Mouse (Mus musculus) C2C12 (cell line): ENCODE measurements around the gene Syt2. TPM values are rescaled to one million over a fixed set of nuclear protein-coding genes. Genes with fewer than 3 reads are reported as not detected.

Experiments
- H3K27me3 ChIP-seq: one replicate; pipeline ENCODE4 v1.6.1; 2011; ENCODE audit not compliant: control insufficient read depth, insufficient read depth, insufficient read length
- H3K36me3 ChIP-seq: one replicate; pipeline ENCODE4 v1.6.1; 2011; ENCODE audit not compliant: control insufficient read depth, insufficient read depth
- H3K4me3 ChIP-seq: one replicate; pipeline ENCODE4 v1.5.1; 2011; ENCODE audit warnings: mild to moderate bottlenecking, control low read depth; ENCODE audit not compliant: poor library complexity, insufficient read depth, severe bottlenecking
- H3K79me2 ChIP-seq: one replicate; pipeline ENCODE4 v1.6.1; 2011; ENCODE audit not compliant: control insufficient read depth, insufficient read depth
- H3K79me3 ChIP-seq: one replicate; pipeline ENCODE4 v1.6.1; 2011; ENCODE audit warnings: low read depth, control low read depth
- H3ac ChIP-seq: one replicate; pipeline ENCODE3; 2011; ENCODE audit warnings: low read depth; ENCODE audit not compliant: control insufficient read depth, insufficient read length
- CEBPB ChIP-seq: IDR thresholded peaks from one replicate; pipeline ENCODE4 v1.6.1; 2011; ENCODE audit warnings: low read depth, mild to moderate bottlenecking, control low read depth, moderate library complexity
- CTCF ChIP-seq: IDR thresholded peaks from one replicate; pipeline ENCODE4 v1.5.1; 2011; ENCODE audit not compliant: control insufficient read depth, insufficient read depth, insufficient read length
- FOSL1 ChIP-seq: IDR thresholded peaks from one replicate; pipeline ENCODE4 v1.8.0; 2011; ENCODE audit warnings: mild to moderate bottlenecking, low read length; ENCODE audit not compliant: poor library complexity, insufficient read depth, severe bottlenecking
- MAX ChIP-seq: IDR thresholded peaks from one replicate; pipeline ENCODE4 v1.6.1; 2011; ENCODE audit warnings: mild to moderate bottlenecking, control low read depth
- MYOD1 ChIP-seq: IDR thresholded peaks from one replicate; pipeline ENCODE4 v1.6.1; 2011; ENCODE audit warnings: low read depth; ENCODE audit not compliant: control insufficient read depth, insufficient read length
- MYOG ChIP-seq: IDR thresholded peaks from one replicate; pipeline ENCODE4 v1.6.1; 2011; ENCODE audit not compliant: control insufficient read depth, insufficient read length; ENCODE audit errors: extremely low read depth
- USF1 ChIP-seq: IDR thresholded peaks from one replicate; pipeline ENCODE4 v1.6.1; 2011; ENCODE audit warnings: low read depth, mild to moderate bottlenecking, control low read depth, moderate library complexity
- polyA plus RNA-seq: library from polyadenylated mRNA; unstranded; fragments of >200 nt; fragmentation: generic; extraction: Trizol; gene quantifications from one replicate; pipeline ENCODE4 v1.2.1, GENCODE M21; 2012; ENCODE audit warnings: missing spikeins

Syt2 gene
- polyA plus RNA-seq, 1 experiment = 0.15 TPM

DNA sequence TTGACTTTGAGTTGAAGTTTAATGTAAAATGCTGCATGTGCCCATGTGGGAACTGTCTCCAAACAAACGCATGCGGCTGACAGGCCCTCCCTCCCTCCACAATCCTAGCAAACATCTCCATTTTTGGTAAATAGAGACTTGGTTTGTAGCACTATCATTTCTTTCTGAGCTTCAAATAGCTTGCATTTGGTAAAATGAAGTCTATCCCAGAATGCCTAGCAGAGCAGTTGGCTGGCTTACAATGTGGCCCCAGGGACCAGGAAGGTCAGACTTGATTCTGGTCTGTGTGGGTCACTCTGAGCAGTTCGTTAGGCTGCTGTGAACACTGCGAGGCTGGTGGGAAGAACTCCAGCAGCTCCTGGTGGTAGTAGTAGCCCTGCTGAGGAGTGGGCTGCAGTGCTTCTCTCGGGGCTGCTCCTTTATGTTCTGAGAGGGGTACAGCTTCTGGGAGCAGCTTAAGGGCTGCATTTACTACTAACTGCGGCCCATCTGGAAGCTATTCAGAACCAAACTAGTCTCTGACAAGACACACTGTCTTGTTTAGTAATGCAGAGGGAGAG lies 128.3 kb downstream of the Syt2 start:
- peaks cover 8% of the 10 kb centered on the region for H3K36me3 ChIP-seq
- no peak overlapping the region for H3ac ChIP-seq
- H3K4me3 ChIP-seq = no peak overlapping the region
- H3K79me2 ChIP-seq = no peaks in the 10 kb centered on the region
- TF ChIP-seq FOSL1 = no peak
- TF ChIP-seq USF1 = no peak
- TF ChIP-seq CTCF = no peak
- TF ChIP-seq MYOG = no peak
- no peak for TF ChIP-seq MYOD1
- TF ChIP-seq MAX = no peak
- no peaks in the 10 kb centered on the region for H3K79me3 ChIP-seq
- no peaks in the 10 kb centered on the region for H3K27me3 ChIP-seq

DNA sequence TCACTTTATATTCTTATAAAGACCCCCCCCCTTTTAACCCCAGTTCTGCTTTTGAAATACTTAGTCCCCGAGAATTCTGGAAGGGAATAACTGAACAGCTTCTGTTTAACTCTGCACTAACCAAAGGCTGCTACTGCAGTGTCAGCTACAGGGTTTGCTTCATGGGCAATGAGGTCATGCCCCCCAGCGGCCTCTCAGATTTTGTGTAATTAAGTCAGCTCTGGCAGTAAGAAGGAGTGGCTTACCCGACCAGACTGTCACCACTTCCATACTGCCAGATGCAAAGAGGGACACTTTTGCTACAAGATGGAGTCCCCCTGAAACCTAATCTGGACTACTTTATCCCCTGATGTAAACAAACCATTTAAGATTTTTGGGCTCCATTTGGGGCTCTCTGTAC lies 129.2 kb downstream of the Syt2 start:
- H3K4me3 ChIP-seq = no peak overlapping the region
- no peak overlapping the region for H3ac ChIP-seq

DNA sequence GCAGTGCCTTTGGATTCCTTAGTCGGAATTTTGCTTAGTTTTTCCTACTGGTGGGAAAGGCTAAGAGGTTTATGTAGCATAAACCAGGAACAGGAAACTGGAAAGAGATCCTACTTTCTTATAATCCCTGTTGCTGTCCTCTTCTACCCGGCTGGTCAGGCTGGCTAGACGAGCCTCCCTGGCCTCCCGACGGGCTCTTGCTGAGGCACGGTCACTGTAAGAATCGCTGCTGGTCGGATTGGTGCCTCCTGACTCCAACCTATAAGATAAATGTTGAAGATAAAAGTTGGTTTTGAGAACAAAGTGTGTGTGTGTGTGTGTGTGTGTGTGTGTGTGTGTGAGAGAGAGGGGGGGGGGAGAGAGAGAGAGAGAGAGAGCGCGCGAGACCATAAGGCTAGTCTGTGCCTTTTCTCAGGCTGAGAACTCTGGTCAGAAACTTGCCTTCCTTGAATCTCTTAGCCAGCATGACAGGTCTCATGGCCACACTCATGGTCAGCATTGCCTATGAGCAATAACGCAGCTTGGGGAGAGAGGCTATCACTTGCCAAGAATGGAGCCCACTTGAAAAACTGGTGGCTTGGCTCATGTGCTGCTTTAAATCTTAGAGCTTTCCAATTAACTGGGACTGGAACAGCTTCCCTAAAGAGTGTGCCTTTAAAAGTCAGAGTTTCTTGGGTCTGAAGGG lies 130.9 kb downstream of the Syt2 start:
- TF ChIP-seq MYOG = no peak
- no peak for TF ChIP-seq MYOD1
- no peak for TF ChIP-seq CTCF
- TF ChIP-seq FOSL1 = no peak
- H3ac ChIP-seq = no peak overlapping the region
- H3K36me3 ChIP-seq = peaks cover 8% of the 10 kb centered on the region
- H3K79me2 ChIP-seq = no peaks in the 10 kb centered on the region
- H3K79me3 ChIP-seq = no peaks in the 10 kb centered on the region
- H3K4me3 ChIP-seq = no peak overlapping the region
- H3K27me3 ChIP-seq = no peaks in the 10 kb centered on the region

More for the DNA sequence above, 129.2 kb downstream of the Syt2 start:
- peaks cover 8% of the 10 kb centered on the region for H3K36me3 ChIP-seq
- no peaks in the 10 kb centered on the region for H3K79me2 ChIP-seq
- H3K79me3 ChIP-seq = no peaks in the 10 kb centered on the region
- TF ChIP-seq MYOG = no peak
- TF ChIP-seq FOSL1 = no peak
- TF ChIP-seq USF1 = no peak
- no peak for TF ChIP-seq CEBPB
- no peak for TF ChIP-seq MYOD1
- no peak for TF ChIP-seq MAX
- no peak for TF ChIP-seq CTCF
- H3K27me3 ChIP-seq = no peaks in the 10 kb centered on the region

DNA sequence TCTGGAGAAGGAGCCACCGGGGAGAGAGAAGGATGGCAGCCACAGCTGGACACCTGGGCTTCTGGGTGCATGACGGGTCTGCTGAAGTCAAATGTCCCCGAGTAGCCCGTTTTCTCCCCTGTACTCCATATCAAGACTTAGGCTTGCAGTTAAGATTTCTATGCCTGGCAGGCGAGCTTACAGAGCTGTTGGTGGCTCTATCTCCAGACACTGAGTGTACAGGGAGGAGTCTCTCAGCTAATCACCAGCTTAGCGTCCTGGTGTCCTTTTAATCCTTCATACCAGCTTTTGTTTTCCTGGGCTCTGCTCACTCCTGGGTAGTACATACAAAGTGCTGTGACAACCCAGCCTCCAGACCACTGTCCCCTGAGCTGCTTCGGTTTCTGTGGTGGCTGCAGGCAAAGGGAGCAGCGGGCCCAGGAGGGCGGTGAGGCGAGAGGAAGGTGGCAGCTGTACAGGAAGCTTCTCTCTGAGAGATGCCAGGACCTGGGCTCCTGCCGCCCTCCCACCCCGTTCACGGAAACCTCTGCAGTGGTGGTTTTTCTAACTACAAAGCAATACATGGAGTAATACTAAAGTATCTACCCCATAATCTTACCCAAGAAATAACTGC lies 131.6 kb downstream of the Syt2 start:
- Histone ChIP-seq H3K79me2 (no peaks in the 10 kb centered on the region), H3K36me3 (peaks cover 8% of the 10 kb centered on the region), H3K27me3 (no peaks in the 10 kb centered on the region), H3ac (no peak overlapping the region), H3K79me3 (no peaks in the 10 kb centered on the region), H3K4me3 (no peak overlapping the region)
- TF ChIP-seq CEBPB (no peak), MAX (no peak)

DNA sequence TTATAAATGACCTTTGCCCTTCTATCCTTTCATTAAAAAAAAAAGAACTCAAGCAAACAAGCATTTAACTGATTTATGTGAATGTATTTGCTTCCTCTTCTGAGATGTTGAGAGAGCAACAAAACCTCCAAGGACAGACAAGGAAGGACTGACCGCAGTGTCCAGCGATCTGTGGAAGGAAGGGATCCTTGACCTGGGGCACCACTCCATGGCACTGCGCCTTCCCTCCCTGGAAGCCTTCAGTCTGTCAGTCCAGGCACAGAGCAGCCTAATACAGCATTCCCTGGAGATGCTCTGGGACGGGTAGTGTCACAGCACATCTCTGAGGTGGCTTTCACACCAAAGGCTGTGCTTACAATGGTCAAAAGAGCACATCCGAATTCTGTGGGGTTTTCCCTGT lies 136.3 kb downstream of the Syt2 start:
- Histone ChIP-seq H3K4me3 (no peak overlapping the region), H3K27me3 (no peaks in the 10 kb centered on the region), H3K79me2 (no peaks in the 10 kb centered on the region), H3K79me3 (no peaks in the 10 kb centered on the region), H3ac (no peak overlapping the region), H3K36me3 (no peaks in the 10 kb centered on the region)
- TF ChIP-seq MAX = no peak
- TF ChIP-seq CTCF = no peak
- TF ChIP-seq FOSL1 = no peak
- TF ChIP-seq MYOG = no peak
- no peak for TF ChIP-seq CEBPB
- no peak for TF ChIP-seq MYOD1
- TF ChIP-seq USF1 = no peak

DNA sequence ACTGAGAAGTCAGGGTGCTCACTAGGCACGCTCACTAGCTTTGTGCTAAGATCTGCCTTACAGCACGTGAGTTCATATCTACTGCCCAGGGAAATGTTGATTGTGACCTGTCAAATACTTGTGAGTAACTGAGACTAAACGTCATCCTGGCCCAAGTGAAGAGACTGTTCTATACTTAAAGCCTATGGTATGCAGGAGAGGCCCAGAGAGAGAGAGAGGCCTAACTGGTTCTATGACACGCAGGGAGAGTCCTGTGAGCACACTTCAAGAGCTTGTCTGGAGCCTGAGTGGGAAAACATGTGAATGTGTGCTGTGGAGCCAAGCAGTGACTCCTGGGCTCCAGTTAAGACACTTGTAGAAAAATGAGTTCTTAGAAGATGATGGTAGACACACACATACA lies 137.5 kb downstream of the Syt2 start:
- TF ChIP-seq CEBPB = no peak
- no peak for TF ChIP-seq MAX
- TF ChIP-seq FOSL1 = no peak
- no peaks in the 10 kb centered on the region for H3K27me3 ChIP-seq
- no peak overlapping the region for H3K4me3 ChIP-seq
- H3ac ChIP-seq = no peak overlapping the region
- H3K36me3 ChIP-seq = no peaks in the 10 kb centered on the region
- no peaks in the 10 kb centered on the region for H3K79me2 ChIP-seq
- no peaks in the 10 kb centered on the region for H3K79me3 ChIP-seq
